Mouse (Mus musculus): ENCODE data around the gene Zcwpw1. TPM values are rescaled to one million over a fixed set of nuclear protein-coding genes. Genes with fewer than 3 reads are reported as not detected.
A peak's percentile ranks its signal among the peaks of the same experiment; 100 is the strongest.

Zcwpw1 gene
- polyA plus RNA-seq, 2 experiments: 2.4 to 3.1 TPM

GRCm38 (mm10) chr5:137741023-137741931, 46.3 kb upstream of the Zcwpw1 start, which contains the start of gene Nyap1:
TSS of gene Nyap1 (minus strand) at chr5:137741607.
- Histone ChIP-seq H3K27ac (peak within 1 kb of the TSS; percentile 26), H3K36me3 (replicated peaks; ENCODE audit: control insufficient read depth, insufficient read depth, low read depth) (no peaks in the 10 kb centered on the region), H3K4me2 (ENCODE audit: low read depth) (peak within 1 kb of the TSS; percentile 96), H3K9ac (replicated peaks) (peak within 1 kb of the TSS; percentile 74), H3K4me1 (replicated peaks; ENCODE audit: control insufficient read depth in 2 of 2, insufficient read depth in 2 of 2, low read length in 1 of 2) (peaks cover 19 to 20% of the 10 kb centered on the region in 2 experiments), H3K9me3 (ENCODE audit: control insufficient read depth, low read length) (no peaks in the 10 kb centered on the region), H3K4me3 (ENCODE audit: insufficient read depth in 1 of 2, low read depth in 2 of 2, low read length in 2 of 2) (peak within 1 kb of the TSS; percentile 67), H3K27me3 (ENCODE audit: control insufficient read depth, insufficient read depth, low read length) (no peaks in the 10 kb centered on the region)
- ATAC-seq (ENCODE audit: insufficient read depth) (peak; percentile 76), DNase-seq (ENCODE audit: low read depth in 3 of 3, low spot score in 3 of 3) (peak; percentile 71 to 82 (median 72))
- 2% methylated on average over 71 of the region's 71 CpGs for WGBS (ENCODE audit: insufficient replicate concordance)
- TF ChIP-seq CTCF (IDR thresholded peaks at IDR 0.05; ENCODE audit: low read depth) (peak; percentile 79), EP300 (IDR thresholded peaks at IDR 0.05; ENCODE audit: low read depth) (no peak)

GRCm38 (mm10) chr5:137742048-137742447, 45.5 kb upstream of the Zcwpw1 start:
- Histone ChIP-seq H3K36me3 (replicated peaks; ENCODE audit: control insufficient read depth, insufficient read depth, low read depth) (no peaks in the 10 kb centered on the region), H3K9me3 (ENCODE audit: control insufficient read depth, low read length) (no peaks in the 10 kb centered on the region), H3K4me2 (ENCODE audit: low read depth) (peak overlapping the region; percentile 96), H3K4me1 (replicated peaks; ENCODE audit: control insufficient read depth in 2 of 2, insufficient read depth in 2 of 2, low read length in 1 of 2) (peaks cover 19 to 20% of the 10 kb centered on the region in 2 experiments), H3K27ac (no peak overlapping the region), H3K9ac (replicated peaks) (peak overlapping the region; percentile 74; the same call in 1 of the 2 replicates), H3K4me3 (ENCODE audit: insufficient read depth in 1 of 2, low read depth in 2 of 2, low read length in 2 of 2) (no peak overlapping the region), H3K27me3 (ENCODE audit: control insufficient read depth, insufficient read depth, low read length) (no peaks in the 10 kb centered on the region)
- DNase-seq (ENCODE audit: low read depth in 3 of 3, low spot score in 3 of 3): no peak
- ATAC-seq (ENCODE audit: insufficient read depth): no peak
- no peak for TF ChIP-seq CTCF (IDR thresholded peaks at IDR 0.05; ENCODE audit: low read depth)
- TF ChIP-seq EP300 (IDR thresholded peaks at IDR 0.05; ENCODE audit: low read depth): no peak
- 65% methylated on average over 10 of the region's 10 CpGs for WGBS (ENCODE audit: insufficient replicate concordance)

DNA sequence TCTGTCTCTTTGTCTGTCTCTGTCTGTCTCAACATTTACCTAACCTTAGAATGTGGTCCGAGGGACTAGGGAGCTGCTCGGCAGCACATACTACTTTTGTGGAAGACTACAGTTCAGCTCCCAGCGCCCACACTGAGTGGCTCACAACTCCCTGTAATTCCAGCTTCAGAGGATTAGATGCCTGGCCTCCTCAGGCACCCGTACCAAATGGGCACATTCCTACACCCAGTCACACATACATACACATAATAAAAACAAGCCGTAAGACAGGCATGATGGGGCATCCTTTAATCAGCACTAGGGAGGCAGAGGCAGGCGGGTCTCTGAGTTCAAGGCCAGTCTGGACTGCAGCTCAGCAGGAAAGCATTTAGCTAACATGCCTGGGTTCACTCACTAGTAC, 44.8 kb upstream of the Zcwpw1 start:
- Histone ChIP-seq H3K4me2 (ENCODE audit: low read depth) (no peak overlapping the region), H3K27ac (no peak overlapping the region), H3K4me3 (ENCODE audit: insufficient read depth in 1 of 2, low read depth in 2 of 2, low read length in 2 of 2) (no peak overlapping the region), H3K36me3 (replicated peaks; ENCODE audit: control insufficient read depth, insufficient read depth, low read depth) (no peaks in the 10 kb centered on the region), H3K9me3 (ENCODE audit: control insufficient read depth, low read length) (no peaks in the 10 kb centered on the region), H3K4me1 (replicated peaks; ENCODE audit: control insufficient read depth in 2 of 2, insufficient read depth in 2 of 2, low read length in 1 of 2) (peaks cover 20 to 24% of the 10 kb centered on the region in 2 experiments), H3K27me3 (ENCODE audit: control insufficient read depth, insufficient read depth, low read length) (no peaks in the 10 kb centered on the region), H3K9ac (replicated peaks) (no peak overlapping the region)
- ATAC-seq (ENCODE audit: insufficient read depth) (no peak), DNase-seq (ENCODE audit: low read depth in 3 of 3, low spot score in 3 of 3) (no peak)
- 85% methylated on average over 6 of the region's 6 CpGs for WGBS (ENCODE audit: insufficient replicate concordance)
- TF ChIP-seq CTCF (IDR thresholded peaks at IDR 0.05; ENCODE audit: low read depth): no peak
- no peak for TF ChIP-seq EP300 (IDR thresholded peaks at IDR 0.05; ENCODE audit: low read depth)

GRCm38 (mm10) chr5:137744197-137744596, 43.4 kb upstream of the Zcwpw1 start:
- Histone ChIP-seq H3K36me3 (replicated peaks; ENCODE audit: control insufficient read depth, insufficient read depth, low read depth) (no peaks in the 10 kb centered on the region), H3K27me3 (ENCODE audit: control insufficient read depth, insufficient read depth, low read length) (no peaks in the 10 kb centered on the region), H3K4me1 (replicated peaks; ENCODE audit: control insufficient read depth in 2 of 2, insufficient read depth in 2 of 2, low read length in 1 of 2) (peaks cover 31 to 34% of the 10 kb centered on the region in 2 experiments), H3K4me3 (ENCODE audit: insufficient read depth in 1 of 2, low read depth in 2 of 2, low read length in 2 of 2) (no peak overlapping the region), H3K4me2 (ENCODE audit: low read depth) (no peak overlapping the region), H3K27ac (no peak overlapping the region), H3K9me3 (ENCODE audit: control insufficient read depth, low read length) (no peaks in the 10 kb centered on the region), H3K9ac (replicated peaks) (no peak overlapping the region)
- DNase-seq (ENCODE audit: low read depth in 3 of 3, low spot score in 3 of 3): no peak
- no peak for ATAC-seq (ENCODE audit: insufficient read depth)
- no peak for TF ChIP-seq EP300 (IDR thresholded peaks at IDR 0.05; ENCODE audit: low read depth)
- TF ChIP-seq CTCF (IDR thresholded peaks at IDR 0.05; ENCODE audit: low read depth): no peak
- 86% methylated on average over 7 of the region's 7 CpGs for WGBS (ENCODE audit: insufficient replicate concordance)
